Mouse (Mus musculus) macrophage (primary cell): ENCODE results near the gene Cacng8. TPM values are rescaled to one million over a fixed set of nuclear protein-coding genes. Genes with fewer than 3 reads are reported as not detected.
"Not testable (repeated sequence)": the region's sequence is repeated elsewhere in the genome, so short reads cannot be mapped to it uniquely, and the experiment has no call there.

Experiments used
- H3K27ac ChIP-seq: fragments of 350-480 bp; formaldehyde crosslinking; 2 replicates; pipeline ENCODE4 v1.9.0; 2021
- H3K36me3 ChIP-seq: fragments of 350-480 bp; formaldehyde crosslinking; 2 replicates; pipeline ENCODE4 v1.9.0; 2021; ENCODE audit errors: inconsistent target
- H3K4me3 ChIP-seq: fragments of 350-480 bp; formaldehyde crosslinking; 2 replicates; pipeline ENCODE4 v1.9.0; 2021; ENCODE audit errors: inconsistent target
- H3K79me2 ChIP-seq: fragments of 350-480 bp; formaldehyde crosslinking; 2 replicates; pipeline ENCODE4 v1.9.0; 2021; ENCODE audit errors: inconsistent target
- whole genome bisulfite sequencing: methylation state at CpG from one replicate; pipeline ENCODE4 v1.1.7; 2026; ENCODE audit warnings: inconsistent platforms; ENCODE audit not compliant: missing documents; 5-methylcytosine and 5-hydroxymethylcytosine counted together
- polyA plus RNA-seq: library from polyadenylated mRNA; stranded (reverse); fragments of 250-400 nt; gene quantifications from 3 replicates; pipeline ENCODE4 v1.2.4, GENCODE M21; 2018; ENCODE audit warnings: inconsistent platforms

Gene Cacng8
- polyA plus RNA-seq, 1 experiment from 2014 or later: not detected

DNA sequence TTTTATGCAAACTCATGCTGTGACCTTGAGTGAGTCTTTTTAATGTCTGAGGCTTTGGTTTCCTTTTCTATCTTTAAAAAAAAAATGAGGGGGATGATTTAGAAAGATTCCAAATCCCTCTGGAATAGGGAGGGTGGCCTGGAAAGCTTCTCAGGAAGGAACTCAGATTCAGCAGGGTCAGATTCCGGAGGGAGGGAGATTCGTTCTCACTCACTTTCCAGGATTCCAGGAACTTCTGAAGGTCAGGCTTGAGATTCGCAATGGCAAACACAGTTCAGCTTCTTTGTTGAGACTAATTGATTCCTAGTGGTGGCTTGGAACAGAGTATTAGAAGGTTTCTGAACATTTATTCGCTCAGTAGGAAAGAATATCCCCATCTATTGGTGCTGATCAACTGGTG lies 20.1 kb upstream of the Cacng8 start:
- no peak overlapping the region for H3K27ac ChIP-seq
- H3K79me2 ChIP-seq: no peaks in the 10 kb centered on the region
- WGBS: 94% methylated on average over 4 of the region's 4 CpGs
- H3K4me3 ChIP-seq: no peak overlapping the region
- H3K36me3 ChIP-seq: no peaks in the 10 kb centered on the region

DNA sequence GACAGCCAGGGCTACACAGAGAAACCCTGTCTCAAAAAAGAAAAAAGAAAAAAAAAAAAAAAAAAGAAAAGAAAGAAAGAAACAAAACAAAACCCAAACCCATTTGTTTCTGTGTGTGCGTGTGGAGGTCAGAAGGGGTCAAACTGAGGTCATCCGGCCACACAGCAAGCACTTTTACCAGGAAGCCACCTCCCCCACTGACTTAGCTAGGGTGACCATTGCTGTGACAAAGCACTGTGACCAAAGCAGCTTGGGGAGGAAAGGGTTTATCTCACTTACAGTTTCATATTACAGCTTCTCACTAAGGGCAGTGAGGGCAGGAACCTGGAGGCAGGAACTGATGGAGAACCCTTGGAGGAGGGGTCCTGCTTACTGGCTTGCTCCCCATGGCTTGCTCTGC lies 18.1 kb upstream of the Cacng8 start:
- Histone ChIP-seq H3K27ac (no peak overlapping the region), H3K4me3 (no peak overlapping the region), H3K36me3 (no peaks in the 10 kb centered on the region), H3K79me2 (no peaks in the 10 kb centered on the region)
- 94% methylated on average over 2 of the region's 2 CpGs for WGBS

DNA sequence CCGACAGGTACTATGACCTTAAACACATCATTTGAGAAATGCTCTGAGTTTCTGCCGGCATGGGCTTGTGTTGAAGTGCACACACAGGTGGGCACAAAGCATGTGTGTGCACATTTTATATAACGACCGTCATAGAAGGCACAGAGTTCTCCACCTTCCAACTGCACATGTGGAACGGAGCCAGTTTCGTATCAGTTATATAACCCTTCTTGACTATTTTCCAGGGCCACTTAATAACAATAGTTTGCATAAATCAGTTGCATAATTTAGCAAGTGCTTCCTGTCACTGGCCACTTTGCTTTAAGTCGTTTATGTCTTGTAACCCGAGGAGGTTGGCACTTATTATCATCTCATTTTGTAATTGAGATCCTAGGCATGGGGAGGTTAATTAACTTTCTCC lies 16.7 kb upstream of the Cacng8 start:
- Histone ChIP-seq H3K4me3 (no peak overlapping the region), H3K27ac (no peak overlapping the region), H3K79me2 (no peaks in the 10 kb centered on the region), H3K36me3 (no peaks in the 10 kb centered on the region)
- 61% methylated on average over 8 of the region's 8 CpGs for WGBS

DNA sequence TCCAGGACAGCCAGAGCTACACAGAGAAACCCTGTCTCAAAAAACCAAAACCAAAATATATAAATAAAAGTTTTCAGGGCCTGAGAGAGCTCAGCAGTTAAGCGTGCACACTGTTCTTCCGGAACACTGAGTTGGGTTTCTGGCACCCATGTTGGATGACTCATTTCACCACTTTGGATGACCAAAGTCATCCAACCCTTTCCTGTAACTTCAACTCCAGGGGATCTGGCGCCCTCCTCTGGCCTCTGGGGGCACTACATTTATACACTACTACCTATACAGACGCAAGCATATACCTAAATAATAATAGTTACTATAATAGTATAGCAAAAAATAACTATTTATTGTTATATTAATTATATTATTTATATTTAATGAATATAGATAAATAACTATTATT lies 13.7 kb upstream of the Cacng8 start:
- Histone ChIP-seq H3K79me2 (no peaks in the 10 kb centered on the region), H3K4me3 (no peak overlapping the region), H3K36me3 (no peaks in the 10 kb centered on the region), H3K27ac (no peak overlapping the region)
- WGBS: 37% methylated on average over 4 of the region's 4 CpGs

DNA sequence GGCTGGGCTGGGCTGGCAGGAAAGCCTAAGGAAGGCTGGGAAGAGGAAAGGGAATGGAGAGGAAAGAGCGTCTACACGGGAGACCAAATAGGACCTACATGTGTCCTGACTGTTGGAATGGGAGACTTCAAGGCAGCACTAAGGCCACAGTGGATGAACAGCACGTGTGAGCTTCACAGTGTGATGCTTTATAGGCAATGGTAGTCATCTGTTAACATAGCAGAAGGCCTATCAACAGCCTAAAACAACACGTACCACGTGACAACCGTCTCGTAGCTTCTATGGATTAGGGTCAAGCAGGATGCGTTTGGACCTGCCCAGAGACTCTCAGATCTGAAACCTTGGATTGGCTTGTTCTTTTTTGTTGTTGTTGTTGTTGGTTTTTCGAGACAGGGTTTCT lies 8.4 kb upstream of the Cacng8 start:
- 87% methylated on average over 9 of the region's 9 CpGs for WGBS
- H3K79me2 ChIP-seq: no peaks in the 10 kb centered on the region

DNA sequence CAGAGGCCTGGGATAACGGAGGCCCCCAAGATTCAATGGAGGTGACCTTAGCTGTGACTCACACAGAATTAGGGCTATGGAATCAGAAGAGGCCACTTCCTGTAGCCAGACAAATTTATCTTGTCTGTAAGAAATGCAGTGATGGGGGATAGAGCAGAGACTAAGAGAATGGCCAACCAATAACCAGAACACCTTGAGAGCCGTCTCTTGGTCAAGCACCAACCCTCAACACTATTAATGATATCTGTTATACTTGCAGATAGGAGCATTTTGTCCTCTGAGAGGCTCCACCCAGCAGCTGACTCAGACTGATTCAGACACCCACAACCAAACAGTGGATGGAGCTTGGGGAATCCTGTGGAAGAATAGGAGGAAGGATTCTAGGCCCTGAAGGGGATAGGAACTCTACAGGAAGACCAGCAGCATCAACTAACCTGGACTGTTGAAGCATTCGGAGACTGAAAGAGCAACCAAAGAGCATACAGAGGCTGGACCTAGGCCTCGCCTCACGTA lies 5.6 kb upstream of the Cacng8 start:
- H3K79me2 ChIP-seq: no peaks in the 10 kb centered on the region
- no peak overlapping the region for H3K27ac ChIP-seq
- no peaks in the 10 kb centered on the region for H3K36me3 ChIP-seq
- no peak overlapping the region for H3K4me3 ChIP-seq
- WGBS: 93% methylated on average over 4 of the region's 5 CpGs

More for the DNA sequence above, 8.4 kb upstream of the Cacng8 start:
- H3K27ac ChIP-seq: no peak overlapping the region
- no peaks in the 10 kb centered on the region for H3K36me3 ChIP-seq
- no peak overlapping the region for H3K4me3 ChIP-seq

DNA sequence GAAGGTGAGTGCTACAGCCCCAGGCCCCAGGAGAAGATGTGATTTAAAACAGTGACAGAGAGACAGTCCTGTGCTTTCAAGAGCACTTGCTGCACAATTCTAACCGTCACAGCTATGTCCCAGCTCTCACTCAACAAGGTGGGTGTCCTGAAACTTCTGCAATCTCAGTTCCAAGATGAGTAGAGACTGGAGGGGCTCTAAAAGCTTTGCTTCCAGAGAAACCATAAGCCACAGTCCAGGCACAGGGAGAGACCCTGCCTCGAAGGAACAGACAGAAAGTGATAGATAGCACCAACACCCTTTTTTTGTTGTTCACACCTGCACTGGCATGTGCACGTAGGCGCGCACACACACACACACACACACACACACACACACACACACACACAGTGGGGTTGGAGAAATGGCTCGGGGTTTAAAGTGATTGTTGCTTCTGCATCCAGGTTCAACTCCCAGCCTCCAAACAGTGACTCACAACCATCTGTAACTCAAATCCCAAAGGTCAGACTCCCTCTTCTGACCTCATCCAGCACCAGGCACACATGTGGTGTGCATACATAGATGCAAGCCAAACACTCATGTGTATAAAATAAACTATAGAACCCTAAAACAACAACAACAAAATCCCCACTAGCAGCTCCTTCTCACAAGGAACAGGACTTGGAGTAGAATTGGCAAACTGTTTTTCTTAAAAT lies 4.3 kb upstream of the Cacng8 start:
- no peaks in the 10 kb centered on the region for H3K36me3 ChIP-seq
- no peak overlapping the region for H3K27ac ChIP-seq
- H3K4me3 ChIP-seq: no peak overlapping the region
- WGBS: 92% methylated on average over 6 of the region's 6 CpGs
- no peaks in the 10 kb centered on the region for H3K79me2 ChIP-seq

DNA sequence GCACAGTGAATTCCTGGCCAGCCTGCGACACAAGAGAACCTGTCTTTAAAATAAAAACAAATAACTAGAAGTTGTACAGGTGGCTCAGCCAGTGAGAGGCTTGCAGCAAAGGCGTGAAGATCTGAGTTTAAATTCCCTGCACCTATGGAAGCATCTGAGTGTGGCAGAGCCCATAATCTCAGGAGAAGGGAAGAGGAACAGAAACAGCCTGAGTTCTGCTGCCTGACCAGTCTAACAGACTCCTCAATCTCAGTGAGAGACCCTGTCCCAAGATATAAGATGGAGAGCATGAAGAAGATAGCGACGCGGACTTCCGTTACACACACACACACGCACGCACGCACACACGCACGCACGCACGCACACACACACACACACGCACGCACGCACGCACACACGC lies 2.7 kb upstream of the Cacng8 start:
- no peak overlapping the region for H3K27ac ChIP-seq
- no peaks in the 10 kb centered on the region for H3K79me2 ChIP-seq
- no peak overlapping the region for H3K4me3 ChIP-seq
- WGBS: 89% methylated on average over 10 of the region's 18 CpGs
- no peaks in the 10 kb centered on the region for H3K36me3 ChIP-seq

DNA sequence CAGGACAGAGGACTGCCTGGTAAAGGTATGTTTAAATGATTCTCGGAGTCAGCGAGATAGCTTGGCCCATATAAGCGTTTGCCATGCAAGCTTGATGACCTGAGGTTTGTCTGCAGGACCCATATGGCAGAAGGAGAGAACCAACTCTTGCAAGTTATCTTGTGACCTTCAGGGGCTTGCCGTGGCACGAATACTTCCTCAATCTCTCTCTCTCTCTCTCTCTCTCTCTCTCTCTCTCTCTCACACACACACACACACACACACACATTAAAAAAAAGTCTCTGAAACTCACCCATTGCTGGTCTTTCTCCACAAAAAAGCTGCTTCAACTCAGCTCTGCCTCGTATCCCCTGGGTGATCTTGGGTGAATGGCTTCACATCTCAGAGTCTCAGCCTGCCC lies 1.6 kb upstream of the Cacng8 start:
- Histone ChIP-seq H3K36me3 (no peaks in the 10 kb centered on the region), H3K27ac (no peak overlapping the region), H3K79me2 (no peaks in the 10 kb centered on the region), H3K4me3 (no peak overlapping the region)
- 29% methylated on average over 6 of the region's 6 CpGs for WGBS

DNA sequence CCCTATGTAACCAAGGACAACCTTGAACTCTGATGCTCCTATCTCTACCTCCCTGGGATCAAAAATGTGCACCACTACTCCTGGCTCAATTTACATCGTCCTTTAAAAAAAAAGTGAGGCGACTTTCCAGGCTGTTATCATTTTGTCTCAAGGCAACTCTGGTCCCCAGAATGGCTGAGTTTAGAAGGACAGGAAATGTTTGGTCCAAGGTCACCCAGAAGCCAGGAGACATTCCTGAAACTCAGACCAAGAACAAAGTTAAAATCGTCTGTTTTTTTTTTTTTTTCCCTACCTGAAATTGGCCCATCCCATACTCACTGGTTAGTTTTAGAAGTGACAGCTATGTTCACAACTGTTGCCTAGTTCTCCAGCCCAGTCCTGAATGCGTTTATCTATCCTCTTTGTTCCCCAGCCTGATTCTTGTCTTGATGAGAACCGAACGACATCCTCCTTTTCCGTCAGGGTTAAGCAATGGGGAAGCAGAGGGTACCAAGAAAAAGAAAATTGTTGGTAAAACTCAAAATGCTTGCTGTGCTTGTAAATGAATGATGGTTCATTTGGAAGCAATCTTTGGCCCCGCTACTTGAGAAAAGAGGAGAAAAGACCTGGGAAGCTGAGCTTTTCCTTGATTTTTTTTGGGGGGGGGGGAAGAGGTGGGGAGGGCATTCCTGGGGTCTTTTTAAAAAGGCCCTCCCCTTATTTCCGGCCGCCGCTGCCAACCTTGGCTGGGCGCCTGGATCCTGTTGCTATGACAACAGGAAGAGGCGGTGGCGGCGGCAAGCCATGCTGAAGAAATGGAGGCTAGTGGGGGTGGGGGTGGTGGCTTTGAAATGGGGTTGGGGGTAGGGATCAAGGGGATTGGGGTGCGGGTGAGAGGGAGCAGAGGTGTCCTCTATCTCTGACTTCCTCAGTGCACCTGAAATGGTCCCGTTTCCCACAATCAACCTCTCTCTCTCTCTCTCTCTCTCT lies 755 bp upstream of the Cacng8 start:
- Histone ChIP-seq H3K4me3 (no peak overlapping the region), H3K27ac (no peak overlapping the region), H3K79me2 (no peaks in the 10 kb centered on the region), H3K36me3 (no peaks in the 10 kb centered on the region)
- WGBS: 3% methylated on average over 14 of the region's 17 CpGs

DNA sequence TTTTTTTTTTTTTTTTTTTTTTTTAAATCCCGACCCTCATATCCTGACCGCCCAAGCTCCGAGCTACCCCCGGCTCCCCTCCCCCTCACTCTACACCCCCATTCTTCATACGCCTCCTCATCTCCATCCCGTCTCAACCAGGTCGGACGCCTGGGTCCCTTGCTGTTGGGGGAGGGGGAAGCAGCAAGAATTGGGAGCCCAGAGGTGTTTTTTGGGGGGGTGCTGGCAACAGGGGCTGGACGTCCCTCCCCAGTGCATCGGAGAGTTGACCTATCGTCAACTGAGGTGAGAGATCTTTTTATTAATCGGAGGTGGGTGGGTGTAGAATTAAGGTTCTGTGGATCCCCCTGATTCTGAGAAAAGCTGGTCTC lies 583 bp downstream of the Cacng8 start:
- Histone ChIP-seq H3K4me3 (no peak overlapping the region), H3K36me3 (no peaks in the 10 kb centered on the region), H3K79me2 (no peaks in the 10 kb centered on the region), H3K27ac (no peak overlapping the region)
- 21% methylated on average over 10 of the region's 12 CpGs for WGBS

DNA sequence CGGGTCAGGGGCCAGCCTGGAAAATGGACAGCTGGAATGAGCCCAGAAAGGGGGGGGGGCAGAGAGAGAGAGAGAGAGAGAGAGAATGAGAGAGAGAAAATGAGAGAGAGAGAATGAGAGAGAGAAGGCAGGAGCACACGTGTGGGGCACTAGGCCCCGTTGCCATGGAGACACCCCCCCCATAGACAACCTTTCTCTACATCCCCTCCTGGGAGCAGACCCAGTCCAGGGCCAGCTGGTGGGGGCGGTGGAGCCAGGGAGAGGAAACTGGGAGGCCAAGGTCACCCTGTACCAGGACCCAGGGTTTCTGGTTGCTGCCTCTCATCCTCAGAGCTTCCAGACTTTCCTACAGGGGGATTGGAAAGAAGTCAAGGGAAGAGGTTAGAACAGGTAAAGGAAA lies 1.3 kb downstream of the Cacng8 start:
- Histone ChIP-seq H3K27ac (no peak overlapping the region), H3K4me3 (no peak overlapping the region), H3K36me3 (no peaks in the 10 kb centered on the region), H3K79me2 (no peaks in the 10 kb centered on the region)
- WGBS: 82% methylated on average over 4 of the region's 4 CpGs

DNA sequence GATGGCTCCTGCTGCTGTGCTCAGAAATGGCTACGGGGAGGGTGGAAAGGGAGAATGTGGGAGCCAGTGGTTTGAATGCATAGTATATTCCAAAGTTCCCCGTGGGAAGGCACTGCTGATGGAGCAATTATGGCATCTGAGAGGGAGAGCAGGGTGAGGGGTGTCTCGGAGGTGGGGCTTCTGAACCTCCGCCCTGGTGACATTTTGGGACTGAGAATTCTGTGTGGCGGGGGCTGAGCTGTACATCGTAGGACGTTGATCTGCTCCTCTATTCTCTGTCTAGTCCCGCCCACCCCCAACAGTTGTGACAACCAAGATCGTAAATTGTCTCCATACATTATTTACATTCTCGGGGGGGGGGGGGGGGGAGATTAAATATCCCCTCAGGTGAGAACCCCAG lies 6.9 kb downstream of the Cacng8 start:
- Histone ChIP-seq H3K36me3 (no peaks in the 10 kb centered on the region), H3K4me3 (no peak overlapping the region), H3K79me2 (no peaks in the 10 kb centered on the region), H3K27ac (no peak overlapping the region)
- 92% methylated on average over 10 of the region's 10 CpGs for WGBS

DNA sequence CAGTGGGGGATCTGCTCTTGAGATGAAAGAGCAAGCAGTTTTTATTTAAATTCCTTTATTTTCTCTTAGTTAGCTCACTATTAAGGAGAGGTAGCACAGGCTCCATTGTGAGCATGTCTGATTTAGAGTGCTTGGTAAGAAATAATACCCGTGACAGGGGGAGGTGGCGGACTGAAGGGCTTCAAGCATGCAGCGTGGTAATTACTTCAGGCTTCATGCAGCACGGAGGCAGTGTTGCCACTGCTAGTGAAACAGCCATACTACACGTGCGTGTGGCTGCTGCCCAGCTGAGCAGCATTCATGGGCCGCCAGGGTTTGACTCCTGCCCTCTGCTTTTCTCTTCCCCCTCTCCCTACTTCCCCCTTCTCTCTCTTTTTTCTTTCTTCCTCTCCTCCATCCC lies 7.3 kb downstream of the Cacng8 start:
- no peaks in the 10 kb centered on the region for H3K79me2 ChIP-seq
- 72% methylated on average over 7 of the region's 7 CpGs for WGBS
- no peaks in the 10 kb centered on the region for H3K36me3 ChIP-seq
- H3K4me3 ChIP-seq: no peak overlapping the region
- no peak overlapping the region for H3K27ac ChIP-seq

DNA sequence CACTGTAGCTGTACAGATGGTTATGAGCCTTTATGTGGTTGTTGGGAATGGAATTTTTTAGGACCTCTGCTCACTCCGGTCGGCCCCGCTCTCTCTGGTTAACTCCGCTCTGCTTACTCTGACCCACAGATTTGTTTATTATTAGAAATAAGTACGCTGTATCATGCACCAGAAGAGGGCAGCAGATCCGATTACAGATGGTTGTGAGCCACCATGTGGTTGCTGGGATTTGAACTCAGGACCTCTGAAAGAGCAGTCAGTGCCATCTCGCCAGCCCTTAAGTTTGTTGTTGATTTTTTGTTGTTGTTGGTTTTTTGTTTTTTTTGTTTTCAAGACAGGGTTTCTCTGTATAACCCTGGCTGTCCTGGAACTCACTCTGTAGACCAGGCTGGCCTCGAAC lies 7.9 kb downstream of the Cacng8 start:
- H3K36me3 ChIP-seq, H3K4me3 ChIP-seq, H3K27ac ChIP-seq, H3K79me2 ChIP-seq: not testable (repeated sequence)
- WGBS: 94% methylated on average over 7 of the region's 8 CpGs
